In genomic region chr15:79608214-79608613, GRCm38 (mm10) we compare ENCODE assay signal across 11 mouse cellular contexts. TPM values are rescaled to one million over a fixed set of nuclear protein-coding genes. Genes with fewer than 3 reads are reported as not detected.
"Had no signal": no experiment of that assay in that cellular context is flagged by ENCODE, and none has a peak within 500 bp of the region (broad histone marks: within the 10 kb centered on the region; RNA-seq: fewer than 3 reads in every experiment).

No protein-coding gene starts in this region.

- H3K4me2 ChIP-seq: limb, embryonic 12.5 days; liver, embryonic 13.5 days; midbrain, embryonic 13.5 days; neural tube, embryonic 15.5 days had no signal

- H3K4me3 ChIP-seq: layer of hippocampus, adult 2 months; limb, embryonic 12.5 days; liver, embryonic 13.5 days; midbrain, embryonic 13.5 days; myocyte; neural tube, embryonic 15.5 days had no signal

- H3K9me3 ChIP-seq: limb, embryonic 12.5 days; neural tube, embryonic 15.5 days had no signal

- H3K9ac ChIP-seq: limb, embryonic 12.5 days; liver, embryonic 13.5 days; liver, postnatal 0 days; midbrain, embryonic 13.5 days; neural tube, embryonic 15.5 days had no signal

- H3K36me3 ChIP-seq: liver, embryonic 13.5 days had no signal

- ATAC-seq: liver, postnatal 0 days; midbrain, embryonic 13.5 days had no signal

- DNase-seq: kidney, adult 11 months; liver; liver, embryonic 13.5 days; liver, postnatal 0 days; thymus, adult 18-20 months had no signal

- H3K27ac ChIP-seq: layer of hippocampus, adult 2 months; limb, embryonic 12.5 days; liver, embryonic 13.5 days; midbrain, embryonic 13.5 days; neural tube, embryonic 15.5 days; stomach, postnatal 0 days had no signal

RNA-seq across cellular contexts. Expression of gene Dmc1, which starts 3.3 kb away (rescaled TPM):
- polyA plus RNA-seq: myocyte had no signal
